Mouse (Mus musculus) cerebellum, postnatal 10 days (tissue): ENCODE data around the gene Gm10260.

ENCODE experiments used
- DNase-seq, 2 experiments: peaks; one replicate each; pipeline ENCODE4 v3.0.0; 2021; ENCODE audit warnings: mixed read lengths in 2 of 2

Gm10260 gene

GRCm38 (mm10) chr13:97768046-97768682 is 7.7 kb upstream of the Gm10260 start:
- no peak for DNase-seq

GRCm38 (mm10) chr13:97766600-97766999 is 6.2 kb upstream of the Gm10260 start:
- no peak for DNase-seq

GRCm38 (mm10) chr13:97765913-97766312 is 5.5 kb upstream of the Gm10260 start:
- DNase-seq: no peak

GRCm38 (mm10) chr13:97764067-97764466 is 3.6 kb upstream of the Gm10260 start:
- peak; percentile 36 to 51 for DNase-seq

GRCm38 (mm10) chr13:97763436-97763835 is 3.0 kb upstream of the Gm10260 start:
- DNase-seq: peak in 1 of 2 experiments; percentile 23

GRCm38 (mm10) chr13:97762121-97762520 is 1.7 kb upstream of the Gm10260 start:
- no peak for DNase-seq

- peak; percentile 64 to 75 for DNase-seq
Observed at GRCm38 (mm10) chr13:97757033-97757432, 3.4 kb downstream of the Gm10260 start.

GRCm38 (mm10) chr13:97756091-97756490 is 4.3 kb downstream of the Gm10260 start:
- peak; percentile 29 to 50 for DNase-seq

- DNase-seq: peak; percentile 82 to 88
Observed at GRCm38 (mm10) chr13:97750851-97751381, 9.5 kb downstream of the Gm10260 start.

- peak; percentile 72 to 82 for DNase-seq
Observed at GRCm38 (mm10) chr13:97747037-97747860, 13.2 kb downstream of the Gm10260 start.

- DNase-seq: peak; percentile 40 to 53
Observed at GRCm38 (mm10) chr13:97744669-97745068, 15.8 kb downstream of the Gm10260 start.

- DNase-seq: no peak
Observed at GRCm38 (mm10) chr13:97744036-97744435, 16.4 kb downstream of the Gm10260 start.

GRCm38 (mm10) chr13:97743229-97743988 is 17.0 kb downstream of the Gm10260 start:
- DNase-seq: no peak

GRCm38 (mm10) chr13:97735931-97736330 is 24.5 kb downstream of the Gm10260 start:
- DNase-seq: no peak

- DNase-seq: no peak
Observed at GRCm38 (mm10) chr13:97734760-97735159, 25.7 kb downstream of the Gm10260 start.

GRCm38 (mm10) chr13:97725160-97725825 is 35.1 kb downstream of the Gm10260 start:
- DNase-seq: peak; percentile 79 to 84

GRCm38 (mm10) chr13:97724551-97724950 is 35.9 kb downstream of the Gm10260 start:
- no peak for DNase-seq

GRCm38 (mm10) chr13:97712506-97713275 is 47.7 kb downstream of the Gm10260 start:
- no peak for DNase-seq

GRCm38 (mm10) chr13:97711510-97711909 is 48.9 kb downstream of the Gm10260 start:
- DNase-seq: no peak
